8 mouse cellular contexts compared by ENCODE assay signal in the genomic region with DNA sequence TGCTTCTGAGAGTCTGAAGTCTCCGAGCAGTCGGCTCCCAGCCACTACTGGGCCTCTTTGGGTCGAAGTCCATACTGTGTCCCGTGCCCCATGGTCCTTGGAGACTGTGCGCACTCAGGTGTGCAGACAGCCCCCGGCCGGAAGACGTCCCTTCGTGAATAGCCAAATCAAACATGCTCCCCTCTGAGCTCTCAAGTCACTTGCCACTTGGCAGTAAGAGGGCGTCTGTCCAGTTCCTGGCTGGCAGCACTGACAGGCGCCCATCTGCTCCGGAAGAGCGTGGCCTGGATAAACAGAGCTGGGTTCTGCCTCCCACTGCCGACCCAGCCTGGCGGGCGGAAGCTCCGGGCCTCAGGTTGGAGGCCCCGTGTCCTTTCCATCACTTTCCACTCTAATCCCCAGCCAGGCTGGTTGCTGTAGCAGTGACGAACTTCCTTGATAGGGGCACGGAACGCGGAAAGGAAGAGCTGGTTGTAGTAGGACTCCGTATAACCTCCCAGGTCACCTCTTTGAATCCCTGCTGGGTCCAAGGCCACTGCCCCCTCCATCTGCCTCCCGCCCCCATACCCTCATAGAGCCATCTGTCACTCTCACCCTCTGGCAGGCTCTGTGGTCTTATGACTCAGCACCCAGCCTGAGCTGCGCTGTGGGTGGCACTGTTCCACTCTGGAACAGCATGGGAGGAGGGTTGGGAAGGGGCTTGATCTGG. TPM values are rescaled to one million over a fixed set of nuclear protein-coding genes. Genes with fewer than 3 reads are reported as not detected.
A peak's percentile ranks its signal among the peaks of the same experiment; 100 is the strongest.
DNase-seq lines count a peak whose midpoint lies in the region; ATAC-seq lines count a peak whose summit lies in the region.

No protein-coding gene starts in this region.

- no peak overlapping the region for H3K4me2 ChIP-seq in neural tube, embryonic 11.5 days (ENCODE audit: low read depth)
- 0 out of 2 replicates have a peak overlapping the region, but pooled peaks have one; percentile 1 for H3K4me2 ChIP-seq in heart, embryonic 15.5 days

- no peak overlapping the region for H3K27ac ChIP-seq in neural tube, embryonic 11.5 days (ENCODE audit: low read depth, low read length)
- no peak overlapping the region for H3K27ac ChIP-seq in heart, embryonic 15.5 days

- no peaks in the 10 kb centered on the region for H3K9me3 ChIP-seq in neural tube, embryonic 11.5 days (ENCODE audit: control insufficient read depth, low read length)
- H3K9me3 ChIP-seq in heart, embryonic 15.5 days (replicated peaks), result no peaks in the 10 kb centered on the region

- ATAC-seq in neural tube, embryonic 11.5 days (ENCODE audit: insufficient read depth, low FRiP score, low TSS enrichment), result no peak
- ATAC-seq in heart, embryonic 15.5 days (replicated peaks; ENCODE audit: insufficient number of reproducible peaks, insufficient read depth, low FRiP score, low read depth), result peak; percentile 24; the same call in 1 of the 2 replicates
- peak; percentile 63 for ATAC-seq in megakaryocyte progenitor cell, adult 5-6 weeks (replicated peaks; ENCODE audit: poor library complexity)

- no peaks in the 10 kb centered on the region for H3K36me3 ChIP-seq in neural tube, embryonic 11.5 days (ENCODE audit: control insufficient read depth, insufficient read depth, low read length)
- no peaks in the 10 kb centered on the region for H3K36me3 ChIP-seq in heart, embryonic 15.5 days

- H3K27me3 ChIP-seq in neural tube, embryonic 11.5 days (ENCODE audit: control insufficient read depth, insufficient read depth, low read length), result no peaks in the 10 kb centered on the region
- no peaks in the 10 kb centered on the region for H3K27me3 ChIP-seq in heart, embryonic 15.5 days

- H3K4me1 ChIP-seq in neural tube, embryonic 11.5 days (ENCODE audit: control insufficient read depth, insufficient read depth, low read length), result 0 out of 2 replicates have a peak, but pooled peaks cover 3% of the 10 kb centered on the region
- H3K4me1 ChIP-seq in heart, embryonic 15.5 days (replicated peaks), result peaks cover 31% of the 10 kb centered on the region

- H3K4me3 ChIP-seq in neural tube, embryonic 11.5 days (ENCODE audit: low read depth, low read length), result no peak overlapping the region
- no peak overlapping the region for H3K4me3 ChIP-seq in heart, embryonic 15.5 days

- 70% methylated on average over 25 of the region's 25 CpGs for WGBS in neural tube, embryonic 11.5 days
- WGBS in heart, embryonic 15.5 days, result 55% methylated on average over 25 of the region's 25 CpGs

- peak; percentile 9 for DNase-seq in neural tube, embryonic 11.5 days (ENCODE audit: low spot score)
- no peak for DNase-seq in neural tube, embryonic 10.5 days (ENCODE audit: extremely low spot score, low spot score)
- DNase-seq in cerebellum, adult 9-11 months, result peak; percentile 99
- DNase-seq in kidney, postnatal 4 days, result peak; percentile 41 to 63
- no peak for DNase-seq in testis, postnatal 14 days (ENCODE audit: low spot score)
- DNase-seq in urinary bladder, postnatal 4 days (ENCODE audit: low spot score in 2 of 2), result no peak

- H3K9ac ChIP-seq in neural tube, embryonic 11.5 days (ENCODE audit: low read length), result no peak overlapping the region
- H3K9ac ChIP-seq in heart, embryonic 15.5 days, result no peak overlapping the region

RNA-seq across cellular contexts. Expression of a gene that starts 28.5 kb away (rescaled TPM):
- 5.0 and 5.4 TPM in 2 replicates for polyA plus RNA-seq in neural tube, embryonic 11.5 days (2014; fragmentation: Nextera tagmentation; extraction: Ambion mirVana)
- 7.4 and 10.4 TPM in 2 replicates for polyA plus RNA-seq in heart, embryonic 15.5 days (2015; fragmentation: Nextera tagmentation; extraction: Ambion mirVana)
- total RNA-seq in megakaryocyte progenitor cell, adult 5-6 weeks (2015), result 6.8 and 7.1 TPM in 2 replicates
- 3.4 and 6.0 TPM in 2 replicates for total RNA-seq in megakaryocyte progenitor cell, adult 5-6 weeks (2017)

Comparison
In these comparisons a context has a peak if more than half of its experiments do, and no peak if none do; other contexts are left out.
1. DNase-seq: peak in neural tube, embryonic 11.5 days (single experiment), cerebellum, adult 9-11 months (single experiment) and kidney, postnatal 4 days (2 of 2); none in neural tube, embryonic 10.5 days (single experiment), testis, postnatal 14 days (single experiment) and urinary bladder, postnatal 4 days (0 of 2).